Mouse (Mus musculus) adrenal gland, adult (tissue): Measurements from ENCODE around the gene Tmem115.

Experiments used
- DNase-seq, 2 experiments: peaks; one replicate each; pipeline ENCODE4 v3.0.0; 2022 to 2023; ENCODE audit warnings: low spot score in 1 of 2; ENCODE audit not compliant: inconsistent age in 2 of 2

Gene Tmem115

GRCm38 (mm10) chr9:107533791-107534407 is at the start of gene Tmem115:
Gene Tmem115, plus strand, starts transcription at chr9:107533945.
- DNase-seq = peak; percentile 96 to 97

GRCm38 (mm10) chr9:107484302-107484701 is 49.4 kb upstream of the Tmem115 start:
- no peak for DNase-seq

- DNase-seq = no peak
Observed at GRCm38 (mm10) chr9:107484766-107485165, 49.0 kb upstream of the Tmem115 start.

GRCm38 (mm10) chr9:107486086-107486485 is 47.7 kb upstream of the Tmem115 start:
- no peak for DNase-seq

- peak in 1 of 2 experiments; percentile 59 for DNase-seq
Observed at GRCm38 (mm10) chr9:107486507-107487225, 47.1 kb upstream of the Tmem115 start.

- no peak for DNase-seq
Observed at GRCm38 (mm10) chr9:107490146-107490545, 43.6 kb upstream of the Tmem115 start.

- DNase-seq = no peak
Observed at GRCm38 (mm10) chr9:107490625-107491024, 43.1 kb upstream of the Tmem115 start.

GRCm38 (mm10) chr9:107493511-107493910 is 40.2 kb upstream of the Tmem115 start:
- no peak for DNase-seq

- DNase-seq = no peak
Observed at GRCm38 (mm10) chr9:107494238-107494637, 39.5 kb upstream of the Tmem115 start.

- no peak for DNase-seq
Observed at GRCm38 (mm10) chr9:107496359-107496758, 37.4 kb upstream of the Tmem115 start.

- DNase-seq = no peak
Observed at GRCm38 (mm10) chr9:107500708-107501286, 32.9 kb upstream of the Tmem115 start.

- no peak for DNase-seq
Observed at GRCm38 (mm10) chr9:107502131-107502846, 31.5 kb upstream of the Tmem115 start.

- DNase-seq = no peak
Observed at GRCm38 (mm10) chr9:107504662-107505537, 28.8 kb upstream of the Tmem115 start.

GRCm38 (mm10) chr9:107508266-107508665 is 25.5 kb upstream of the Tmem115 start:
- no peak for DNase-seq

GRCm38 (mm10) chr9:107510384-107511100 is 23.2 kb upstream of the Tmem115 start:
- no peak for DNase-seq

- peak; percentile 31 to 43 for DNase-seq
Observed at GRCm38 (mm10) chr9:107511436-107511835, 22.3 kb upstream of the Tmem115 start.

- no peak for DNase-seq
Observed at GRCm38 (mm10) chr9:107512326-107512725, 21.4 kb upstream of the Tmem115 start.

GRCm38 (mm10) chr9:107514303-107514955 is 19.3 kb upstream of the Tmem115 start:
- peak; percentile 79 to 94 for DNase-seq

GRCm38 (mm10) chr9:107520331-107520730 is 13.4 kb upstream of the Tmem115 start:
- DNase-seq = no peak
